Mouse (Mus musculus) midbrain, postnatal 0 days (tissue): ENCODE data around the gene Taf10. TPM values are rescaled to one million over a fixed set of nuclear protein-coding genes. Genes with fewer than 3 reads are reported as not detected.

Experiments used
- ATAC-seq: fragments of 200-750 bp; cut with Nextera tagmentation; 2 replicates; pipeline ENCODE4 v1.8.0; 2017; ENCODE audit warnings: moderate number of reproducible peaks, mild to moderate bottlenecking, moderate TSS enrichment, moderate library complexity; ENCODE audit not compliant: low FRiP score
- DNase-seq: peaks from one replicate; pipeline ENCODE4 v3.0.0-alpha.2; 2015; ENCODE audit warnings: low spot score
- H3K27ac ChIP-seq: fragments of 300-500 bp; sonication (generic); 2 replicates; pipeline ENCODE4 v1.5.1; 2014; ENCODE audit warnings: low read depth, mild to moderate bottlenecking, low read length, mixed read lengths
- H3K27me3 ChIP-seq: fragments of 300-500 bp; sonication (generic); 2 replicates; pipeline ENCODE4 v1.6.1; 2014; ENCODE audit warnings: low read length, control low read depth, mixed read lengths; ENCODE audit not compliant: insufficient read depth
- H3K36me3 ChIP-seq: fragments of 300-500 bp; sonication (generic); 2 replicates; pipeline ENCODE4 v1.6.1; 2014; ENCODE audit warnings: low read length, control low read depth, mixed read lengths; ENCODE audit not compliant: insufficient read depth
- H3K4me1 ChIP-seq: fragments of 300-500 bp; sonication (generic); 2 replicates; pipeline ENCODE4 v1.6.1; 2014; ENCODE audit warnings: mild to moderate bottlenecking, control low read depth, antibody characterized with exemption, low read length, mixed read lengths; ENCODE audit not compliant: insufficient read depth
- H3K4me2 ChIP-seq: fragments of 300-500 bp; sonication (generic); 2 replicates; pipeline ENCODE4 v1.6.1; 2014; ENCODE audit warnings: low read depth, mild to moderate bottlenecking, low read length, mixed read lengths; ENCODE audit not compliant: poor library complexity, severe bottlenecking
- H3K4me3 ChIP-seq: fragments of 300-500 bp; sonication (generic); 2 replicates; pipeline ENCODE4 v1.5.1; 2014; ENCODE audit warnings: low read depth, mild to moderate bottlenecking, low read length, moderate library complexity
- H3K9ac ChIP-seq: fragments of 300-500 bp; sonication (generic); replicated peaks from 2 replicates; pipeline ENCODE4 v1.6.1; 2014; ENCODE audit warnings: mild to moderate bottlenecking, low read length, moderate library complexity, mixed read lengths; ENCODE audit not compliant: poor library complexity, severe bottlenecking
- H3K9me3 ChIP-seq: fragments of 300-500 bp; sonication (generic); 2 replicates; pipeline ENCODE4 v1.6.1; 2016; ENCODE audit warnings: low read length, control low read depth
- CTCF ChIP-seq: IDR thresholded peaks from 2 replicates; pipeline ENCODE4 v1.5.1; 2016; ENCODE audit warnings: antibody characterized with exemption, mild to moderate bottlenecking
- WGBS: fragments of 180-500 bp; shearing (Covaris S2); extraction: QIAGEN DNeasy Blood & Tissue Kit; methylation state at CpG from one replicate; pipeline ENCODE4 v1.1.7; 2014; 5-methylcytosine and 5-hydroxymethylcytosine counted together
- polyA plus RNA-seq: library from polyadenylated mRNA; unstranded; fragments of >200 nt; fragmentation: Nextera tagmentation; extraction: Ambion mirVana; gene quantifications from 2 replicates; pipeline ENCODE4 v1.2.1, GENCODE M21; 2015
- total RNA-seq: library from RNA; depleted of rRNA; stranded (reverse); fragments of >200 nt; gene quantifications from 2 replicates; pipeline ENCODE4 v1.2.3, GENCODE M21; 2014; rRNA removed

The Taf10 gene
- total RNA-seq (65.7 and 87.1 TPM in 2 replicates), polyA plus RNA-seq (91.2 and 102 TPM in 2 replicates)

GRCm38 (mm10) chr7:105743926-105744590, at the start of gene Taf10:
TSS of gene Taf10 (minus strand) at chr7:105744361.
- Histone ChIP-seq H3K4me3 (peak within 1 kb of the TSS; percentile 94), H3K27me3 (no peaks in the 10 kb centered on the region), H3K4me2 (peak within 1 kb of the TSS; percentile 89), H3K36me3 (peaks cover 26% of the 10 kb centered on the region), H3K9me3 (no peaks in the 10 kb centered on the region), H3K9ac (peak within 1 kb of the TSS; percentile 86), H3K4me1 (peaks cover 3% of the 10 kb centered on the region; the same call in 1 of the 2 replicates), H3K27ac (peak within 1 kb of the TSS; percentile 77)
- DNase-seq (peak; percentile 92), ATAC-seq (peak; percentile 97)
- peak; percentile 55 for TF ChIP-seq CTCF
- WGBS: 2% methylated on average over 57 of the region's 67 CpGs

DNA sequence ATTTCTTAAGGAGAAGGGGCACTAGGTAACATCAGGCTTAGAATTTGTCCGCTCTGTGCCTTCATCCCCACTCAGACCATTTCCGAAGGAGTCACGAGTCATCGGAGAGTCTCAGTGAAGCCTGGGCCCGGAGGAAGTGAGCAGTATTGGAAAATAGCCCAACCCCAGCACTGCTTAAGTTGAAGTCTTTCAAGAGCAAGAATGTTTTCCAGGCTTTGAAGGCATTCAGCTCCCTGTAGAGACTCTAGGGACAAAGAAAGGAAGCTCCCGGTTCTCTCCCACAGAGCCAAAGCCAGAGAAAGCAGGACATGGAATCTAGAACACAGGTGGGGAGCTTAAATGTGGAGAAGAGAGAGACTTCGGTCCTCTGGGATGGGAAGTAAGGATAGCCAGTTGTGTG, 49.5 kb upstream of the Taf10 start:
- H3K4me3 ChIP-seq: no peak overlapping the region
- no peaks in the 10 kb centered on the region for H3K27me3 ChIP-seq
- H3K9me3 ChIP-seq: no peaks in the 10 kb centered on the region
- no peak overlapping the region for H3K9ac ChIP-seq
- 79% methylated on average over 7 of the region's 7 CpGs for WGBS
- no peak for TF ChIP-seq CTCF
- H3K36me3 ChIP-seq: no peaks in the 10 kb centered on the region
- ATAC-seq (no peak), DNase-seq (no peak)
- H3K4me2 ChIP-seq: no peak overlapping the region
- H3K27ac ChIP-seq: no peak overlapping the region
- no peaks in the 10 kb centered on the region for H3K4me1 ChIP-seq

DNA sequence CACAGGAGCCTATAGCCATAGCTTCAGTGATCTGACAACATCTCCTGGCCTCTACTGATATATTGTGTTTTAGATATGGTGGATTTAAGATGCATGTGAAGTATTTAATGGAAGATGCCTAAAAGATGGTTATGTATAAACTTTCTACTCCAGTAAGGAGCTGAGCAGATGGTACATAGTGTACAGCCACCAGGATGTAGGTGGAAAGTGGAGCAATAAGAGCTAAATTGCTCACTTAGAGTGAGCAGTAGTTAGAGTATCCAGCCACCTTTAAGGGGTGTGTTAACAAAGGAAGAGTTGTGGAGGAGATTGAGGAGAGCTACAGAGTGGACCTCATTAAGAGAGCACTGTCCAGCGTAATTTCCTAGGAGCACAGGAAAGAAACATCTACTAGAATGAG, 47.0 kb upstream of the Taf10 start:
- 93% methylated on average over 1 of the region's 1 CpGs for WGBS

GRCm38 (mm10) chr7:105787285-105788140, 43.4 kb upstream of the Taf10 start, which contains the start of gene Dchs1:
TSS of gene Dchs1 (minus strand) at chr7:105787654.
- ATAC-seq: peak; percentile 77
- H3K27ac ChIP-seq: peak within 1 kb of the TSS; percentile 100
- H3K4me2 ChIP-seq: peak within 1 kb of the TSS; percentile 54
- DNase-seq: peak; percentile 63
- peak within 1 kb of the TSS; percentile 100 for H3K9ac ChIP-seq
- no peak for TF ChIP-seq CTCF
- under 1% methylated on average over 52 of the region's 97 CpGs for WGBS
- peak within 1 kb of the TSS; percentile 97 for H3K4me3 ChIP-seq
- no peaks in the 10 kb centered on the region for H3K27me3 ChIP-seq
- H3K9me3 ChIP-seq: no peaks in the 10 kb centered on the region
- peaks cover 19% of the 10 kb centered on the region for H3K4me1 ChIP-seq
- H3K36me3 ChIP-seq: peaks cover 7% of the 10 kb centered on the region; the same call in 1 of the 2 replicates

More for the DNA sequence above, 47.0 kb upstream of the Taf10 start:
- ATAC-seq: no peak
- no peaks in the 10 kb centered on the region for H3K36me3 ChIP-seq
- no peak for TF ChIP-seq CTCF
- no peak overlapping the region for H3K4me2 ChIP-seq
- H3K27ac ChIP-seq: no peak overlapping the region
- H3K9me3 ChIP-seq: no peaks in the 10 kb centered on the region
- H3K4me1 ChIP-seq: peaks cover 3% of the 10 kb centered on the region; the same call in 1 of the 2 replicates
- DNase-seq: no peak
- no peak overlapping the region for H3K4me3 ChIP-seq
- no peaks in the 10 kb centered on the region for H3K27me3 ChIP-seq
- no peak overlapping the region for H3K9ac ChIP-seq

- 3% methylated on average over 17 of the region's 20 CpGs for WGBS
- Histone ChIP-seq H3K9ac (peak overlapping the region; percentile 100), H3K4me2 (peak overlapping the region; percentile 54), H3K27ac (peak overlapping the region; percentile 100), H3K36me3 (peaks cover 14% of the 10 kb centered on the region), H3K4me3 (peak overlapping the region; percentile 97), H3K27me3 (no peaks in the 10 kb centered on the region), H3K9me3 (no peaks in the 10 kb centered on the region), H3K4me1 (peaks cover 19% of the 10 kb centered on the region)
- ATAC-seq (peak; percentile 81), DNase-seq (peak; percentile 42)
- TF ChIP-seq CTCF: no peak
These were observed 42.5 kb upstream of the Taf10 start for GRCm38 (mm10) chr7:105786506-105787284.
